Mouse (Mus musculus): Measurements from ENCODE around the gene Lrp5. TPM values are rescaled to one million over a fixed set of nuclear protein-coding genes. Genes with fewer than 3 reads are reported as not detected.

The Lrp5 gene
- polyA plus RNA-seq, 1 experiment from 2014 or later = 1.4 TPM

DNA sequence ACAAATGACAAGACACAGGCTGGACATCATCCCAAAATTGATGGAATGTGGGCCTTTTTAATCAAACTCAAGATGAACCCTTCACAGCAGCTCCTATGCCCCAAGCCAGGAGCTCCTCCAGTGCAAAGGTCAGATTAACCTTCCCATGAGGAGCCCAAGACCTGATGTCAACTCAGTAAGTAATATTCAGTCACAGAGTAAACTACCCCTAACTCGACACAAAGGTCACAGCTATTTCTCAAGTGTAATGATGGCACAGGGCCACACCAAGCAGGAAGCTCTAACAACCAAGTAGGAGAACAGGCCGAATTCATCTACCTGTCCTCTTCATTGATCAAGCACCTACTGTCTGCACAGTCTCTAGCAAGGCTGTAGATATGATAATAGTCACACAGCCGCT is 35.9 kb downstream of the Lrp5 start:
- Histone ChIP-seq H3K9me3 (no peaks in the 10 kb centered on the region), H3K4me1 (replicated peaks) (no peaks in the 10 kb centered on the region), H3K9ac (no peak overlapping the region), H3K4me2 (no peak overlapping the region), H3K27me3 (no peaks in the 10 kb centered on the region), H3K4me3 (no peak overlapping the region), H3K36me3 (0 out of 2 replicates have a peak, but pooled peaks cover 9% of the 10 kb centered on the region), H3K27ac (replicated peaks) (no peak overlapping the region)
- 94% methylated on average over 3 of the region's 3 CpGs for WGBS
- ATAC-seq (ENCODE audit: low FRiP score, low read depth) = no peak

DNA sequence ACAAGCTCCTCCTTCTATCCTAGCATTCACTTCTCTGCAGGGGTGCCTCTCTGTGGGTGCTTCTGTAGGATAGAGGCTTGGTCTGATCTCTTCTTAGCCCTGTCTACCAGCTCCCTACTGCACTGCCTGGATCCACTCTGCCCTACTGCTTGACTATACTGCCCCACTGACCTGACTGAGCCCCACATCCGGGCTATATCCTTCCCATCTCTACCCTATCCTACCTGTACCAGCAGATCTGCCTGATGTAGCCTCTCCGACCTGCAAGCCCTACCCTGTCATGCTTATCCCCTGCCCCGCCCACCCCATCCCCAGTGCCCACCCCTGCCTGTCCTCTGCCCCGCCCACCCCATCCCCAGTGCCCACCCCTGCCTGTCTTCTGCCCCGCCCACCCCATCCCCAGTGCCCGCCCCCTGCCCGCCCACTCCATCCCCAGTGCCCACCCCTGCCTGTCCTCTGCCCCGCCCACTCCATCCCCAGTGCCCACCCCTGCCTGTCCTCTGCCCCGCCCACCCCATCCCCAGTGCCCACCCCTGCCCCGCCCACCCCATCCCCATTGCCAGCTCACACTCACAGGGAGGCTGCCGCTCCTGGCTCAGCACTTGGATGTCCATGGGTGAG is 37.4 kb downstream of the Lrp5 start:
- no peak for ATAC-seq (ENCODE audit: low FRiP score, low read depth)

DNA sequence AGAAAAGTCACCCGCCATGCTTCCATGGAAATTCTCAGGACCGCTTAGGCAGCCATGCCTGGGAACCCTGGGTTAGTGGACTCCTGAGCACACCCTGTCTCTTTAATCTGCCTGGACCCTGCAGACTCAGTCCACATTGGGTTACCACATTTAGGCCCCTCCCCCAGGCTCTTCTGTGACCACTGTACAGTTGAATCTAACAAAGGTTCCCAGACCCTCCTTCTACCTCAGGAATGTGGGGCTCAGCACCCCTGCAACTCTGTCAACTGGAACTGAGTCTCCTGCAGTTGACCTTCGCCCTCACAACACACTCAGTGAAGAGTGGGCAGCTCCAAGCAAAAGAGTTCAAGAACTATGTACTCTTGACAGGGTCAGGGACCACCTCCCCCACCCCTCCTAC is 38.4 kb downstream of the Lrp5 start:
- H3K36me3 ChIP-seq = 0 out of 2 replicates have a peak, but pooled peaks cover 9% of the 10 kb centered on the region
- no peak overlapping the region for H3K9ac ChIP-seq
- H3K27ac ChIP-seq (replicated peaks) = no peak overlapping the region
- no peak overlapping the region for H3K4me2 ChIP-seq
- H3K4me3 ChIP-seq = no peak overlapping the region
- H3K27me3 ChIP-seq = no peaks in the 10 kb centered on the region
- 95% methylated on average over 3 of the region's 3 CpGs for WGBS
- H3K9me3 ChIP-seq = no peaks in the 10 kb centered on the region
- ATAC-seq (ENCODE audit: low FRiP score, low read depth) = no peak
- H3K4me1 ChIP-seq (replicated peaks) = no peaks in the 10 kb centered on the region

More for the DNA sequence above, 37.4 kb downstream of the Lrp5 start:
- Histone ChIP-seq H3K27me3 (no peaks in the 10 kb centered on the region), H3K4me3 (no peak overlapping the region), H3K4me1 (replicated peaks) (no peaks in the 10 kb centered on the region), H3K9ac (no peak overlapping the region), H3K4me2 (no peak overlapping the region), H3K9me3 (no peaks in the 10 kb centered on the region), H3K36me3 (0 out of 2 replicates have a peak, but pooled peaks cover 9% of the 10 kb centered on the region), H3K27ac (replicated peaks) (no peak overlapping the region)
- WGBS = 60% methylated on average over 7 of the region's 11 CpGs

DNA sequence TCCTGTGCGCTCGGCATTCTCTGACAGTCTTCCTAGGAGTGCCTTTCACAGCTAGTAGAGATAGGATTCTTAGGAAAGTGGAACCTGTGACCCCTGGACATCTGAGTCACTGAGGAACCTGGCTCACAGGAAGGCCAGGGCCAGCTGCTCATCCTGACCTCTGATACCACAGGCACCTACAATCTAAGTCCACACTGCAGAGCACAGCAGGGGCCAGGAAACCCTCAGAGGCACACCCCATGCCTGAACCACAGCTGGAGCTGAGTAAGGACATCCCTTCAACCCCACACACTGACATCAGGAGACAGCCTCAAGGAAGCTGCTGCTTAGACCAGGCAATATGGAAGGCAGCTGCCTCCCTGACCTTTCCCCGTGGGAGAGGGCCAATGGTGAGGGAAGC is 40.6 kb downstream of the Lrp5 start:
- H3K9me3 ChIP-seq = no peaks in the 10 kb centered on the region
- no peaks in the 10 kb centered on the region for H3K36me3 ChIP-seq
- H3K4me3 ChIP-seq = no peak overlapping the region
- H3K4me2 ChIP-seq = no peak overlapping the region
- no peak overlapping the region for H3K9ac ChIP-seq
- no peaks in the 10 kb centered on the region for H3K27me3 ChIP-seq
- ATAC-seq (ENCODE audit: low FRiP score, low read depth) = no peak
- WGBS = 87% methylated on average over 3 of the region's 3 CpGs
- peaks cover 20% of the 10 kb centered on the region for H3K4me1 ChIP-seq (replicated peaks)
- H3K27ac ChIP-seq (replicated peaks) = no peak overlapping the region

DNA sequence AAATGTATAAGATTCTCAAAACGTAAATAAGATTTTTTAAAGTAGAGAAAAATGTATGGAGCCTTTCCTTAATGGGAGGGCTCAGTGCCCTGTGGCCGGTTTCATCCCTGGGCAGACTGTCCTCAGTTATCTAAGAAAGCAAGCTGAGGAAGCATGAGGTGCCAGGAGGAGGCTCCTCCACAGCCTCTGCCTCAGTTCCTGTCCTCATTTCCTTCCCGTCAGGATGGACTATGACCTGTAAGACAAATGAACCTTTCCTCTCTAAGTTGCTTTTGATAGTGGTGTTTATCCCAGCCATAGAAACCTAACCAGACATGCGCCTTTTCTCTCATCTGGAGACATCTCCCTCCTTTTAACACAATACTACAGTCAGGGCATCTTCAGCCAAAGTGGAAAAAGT is 41.0 kb downstream of the Lrp5 start:
- Histone ChIP-seq H3K27me3 (no peaks in the 10 kb centered on the region), H3K36me3 (no peaks in the 10 kb centered on the region), H3K27ac (replicated peaks) (no peak overlapping the region), H3K9me3 (no peaks in the 10 kb centered on the region), H3K4me1 (replicated peaks) (peaks cover 21% of the 10 kb centered on the region), H3K4me3 (no peak overlapping the region), H3K9ac (no peak overlapping the region), H3K4me2 (no peak overlapping the region)
- WGBS = 88% methylated on average over 4 of the region's 4 CpGs
- no peak for ATAC-seq (ENCODE audit: low FRiP score, low read depth)

DNA sequence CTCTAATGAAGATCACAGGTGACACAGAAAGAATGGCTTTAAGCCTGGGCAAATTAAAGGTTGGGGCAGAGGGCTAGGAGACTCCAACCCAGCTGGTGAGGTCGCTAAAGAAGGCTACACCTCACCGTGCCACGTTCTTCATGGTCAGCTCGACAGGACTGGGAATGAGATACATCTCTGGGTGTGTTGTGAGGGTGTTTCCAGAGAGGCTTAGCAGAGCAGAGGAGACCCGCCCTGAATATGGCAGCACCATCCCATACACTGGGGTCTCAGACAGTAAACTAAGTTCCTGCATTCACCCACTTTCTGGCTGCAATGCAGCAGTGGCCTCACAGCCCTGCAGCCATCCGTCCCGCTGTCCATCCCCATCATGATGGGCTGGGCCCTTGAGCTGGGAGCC is 46.8 kb downstream of the Lrp5 start:
- WGBS = 92% methylated on average over 7 of the region's 7 CpGs
- peaks cover 31% of the 10 kb centered on the region for H3K4me1 ChIP-seq (replicated peaks)

DNA sequence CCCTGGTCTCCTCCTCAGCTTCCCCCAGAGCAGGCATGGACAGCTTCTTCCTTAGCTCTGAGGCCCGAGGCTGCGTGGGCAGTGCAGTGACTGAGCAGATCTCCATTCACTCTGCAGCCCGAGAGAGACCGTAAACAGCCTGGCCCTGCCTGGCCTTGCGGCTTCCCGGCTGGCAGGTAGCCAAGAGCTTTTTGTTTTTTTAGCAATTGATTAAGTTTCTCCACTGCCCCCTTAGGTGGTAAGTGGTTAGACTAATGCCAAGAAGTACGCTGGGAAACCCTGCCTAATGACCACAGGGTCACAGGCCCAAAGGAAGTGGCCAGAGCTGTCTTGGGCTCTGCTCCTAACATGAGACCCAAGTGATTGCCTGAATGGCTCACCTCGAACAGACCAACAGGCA is 47.7 kb downstream of the Lrp5 start:
- peaks cover 31% of the 10 kb centered on the region for H3K4me1 ChIP-seq (replicated peaks)
- WGBS = 38% methylated on average over 8 of the region's 8 CpGs
- H3K27ac ChIP-seq (replicated peaks) = 0 out of 2 replicates have a peak overlapping the region, but pooled peaks have one; percentile 15
- H3K9me3 ChIP-seq = no peaks in the 10 kb centered on the region
- H3K36me3 ChIP-seq = no peaks in the 10 kb centered on the region
- H3K4me2 ChIP-seq = no peak overlapping the region
- no peaks in the 10 kb centered on the region for H3K27me3 ChIP-seq
- no peak overlapping the region for H3K4me3 ChIP-seq
- no peak overlapping the region for H3K9ac ChIP-seq
- 0 out of 2 replicates have a peak, but pooled peaks have one; percentile 58 for ATAC-seq (ENCODE audit: low FRiP score, low read depth)

More for the DNA sequence above, 46.8 kb downstream of the Lrp5 start:
- H3K9ac ChIP-seq = no peak overlapping the region
- H3K36me3 ChIP-seq = no peaks in the 10 kb centered on the region
- no peak overlapping the region for H3K4me2 ChIP-seq
- H3K27ac ChIP-seq (replicated peaks) = no peak overlapping the region
- H3K27me3 ChIP-seq = no peaks in the 10 kb centered on the region
- no peak overlapping the region for H3K4me3 ChIP-seq
- ATAC-seq (ENCODE audit: low FRiP score, low read depth) = no peak
- H3K9me3 ChIP-seq = no peaks in the 10 kb centered on the region

DNA sequence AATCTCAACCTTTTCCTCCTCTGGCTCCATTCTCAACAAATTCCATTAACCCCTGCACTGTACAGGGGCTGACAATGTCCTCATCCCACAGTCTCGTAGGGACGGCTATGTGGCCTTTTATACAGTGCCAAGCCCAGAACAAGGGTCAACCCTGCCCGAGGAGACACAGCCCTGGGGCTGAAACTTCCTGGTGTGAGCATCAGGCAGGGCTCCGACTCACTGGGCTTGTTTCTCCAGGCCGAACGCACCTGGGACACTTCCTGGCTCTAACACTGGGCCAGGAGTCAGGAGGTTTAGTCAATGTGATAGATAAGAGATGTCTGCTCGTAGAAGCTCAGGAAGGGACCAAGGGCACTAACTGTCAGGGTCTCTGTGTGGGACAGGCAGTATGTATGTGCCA is 54.3 kb downstream of the Lrp5 start:
- no peaks in the 10 kb centered on the region for H3K4me1 ChIP-seq (replicated peaks)
- WGBS = 89% methylated on average over 7 of the region's 7 CpGs
- H3K9me3 ChIP-seq = no peaks in the 10 kb centered on the region
- no peak overlapping the region for H3K4me3 ChIP-seq
- no peak for ATAC-seq (ENCODE audit: low FRiP score, low read depth)
- no peaks in the 10 kb centered on the region for H3K36me3 ChIP-seq
- H3K4me2 ChIP-seq = no peak overlapping the region
- H3K27me3 ChIP-seq = no peaks in the 10 kb centered on the region
- H3K27ac ChIP-seq (replicated peaks) = no peak overlapping the region
- H3K9ac ChIP-seq = no peak overlapping the region

DNA sequence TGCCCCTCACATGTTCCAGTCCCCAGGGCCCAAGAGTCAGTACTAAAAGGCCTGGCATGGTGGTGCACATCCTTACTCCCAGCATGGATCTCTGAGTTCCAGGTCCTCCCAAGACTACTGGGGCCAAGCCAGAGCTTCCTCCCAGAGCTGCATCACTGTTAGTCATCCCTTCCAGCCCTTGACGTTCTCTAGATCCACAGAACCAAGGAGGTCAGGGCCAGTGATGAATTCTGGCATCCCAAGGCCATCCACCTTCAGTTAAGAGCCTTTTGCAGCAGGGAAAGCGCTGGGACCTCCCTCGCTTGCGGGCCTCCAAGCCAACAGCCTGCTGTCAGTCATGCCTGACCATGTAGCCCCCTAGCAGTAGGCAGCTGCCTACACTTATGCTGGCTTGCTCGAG is 54.9 kb downstream of the Lrp5 start:
- H3K9me3 ChIP-seq = no peaks in the 10 kb centered on the region
- no peaks in the 10 kb centered on the region for H3K36me3 ChIP-seq
- H3K27me3 ChIP-seq = no peaks in the 10 kb centered on the region
- H3K4me2 ChIP-seq = no peak overlapping the region
- ATAC-seq (ENCODE audit: low FRiP score, low read depth) = no peak
- no peak overlapping the region for H3K4me3 ChIP-seq
- WGBS = 89% methylated on average over 5 of the region's 5 CpGs
- no peaks in the 10 kb centered on the region for H3K4me1 ChIP-seq (replicated peaks)
- H3K27ac ChIP-seq (replicated peaks) = no peak overlapping the region
- no peak overlapping the region for H3K9ac ChIP-seq

DNA sequence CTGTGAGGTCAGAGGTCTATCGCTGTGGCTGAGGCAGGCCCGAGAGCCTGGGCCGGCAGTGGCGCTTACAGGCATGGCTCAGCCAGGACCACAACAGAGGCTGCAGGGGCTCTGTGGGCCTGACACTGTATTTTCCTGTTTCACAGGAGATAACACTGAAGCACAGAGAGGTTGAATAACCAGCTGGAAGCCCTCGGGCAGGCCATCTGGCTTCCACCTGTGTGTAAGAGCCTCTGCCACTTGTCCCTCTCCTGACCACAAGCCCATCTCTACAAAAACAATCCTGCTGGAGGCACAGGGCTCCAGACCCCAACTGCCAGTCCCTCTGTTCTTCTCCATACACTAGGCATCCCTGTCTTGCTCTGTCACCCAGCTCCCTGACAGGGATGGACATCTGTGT is 55.9 kb downstream of the Lrp5 start:
- no peaks in the 10 kb centered on the region for H3K9me3 ChIP-seq

DNA sequence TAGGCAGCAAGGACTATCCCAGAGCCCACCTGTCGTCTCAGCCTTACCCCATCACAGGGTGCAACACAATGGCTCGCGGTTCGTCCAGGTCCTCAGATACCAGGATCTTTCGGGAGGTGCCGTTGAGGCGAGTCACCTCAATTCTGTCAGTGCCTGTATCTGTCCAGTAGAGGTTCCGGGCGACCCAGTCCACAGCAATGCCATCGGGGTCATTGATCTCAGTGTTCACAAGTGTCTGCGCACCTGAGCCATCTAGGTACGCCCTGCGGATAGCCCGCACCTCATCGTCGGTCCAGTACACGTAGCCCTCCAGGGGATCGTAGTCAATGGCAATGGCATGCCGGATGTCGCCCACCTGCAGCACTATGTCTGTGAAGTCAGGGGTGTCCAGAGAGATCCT is 56.3 kb downstream of the Lrp5 start:
- 95% methylated on average over 20 of the region's 20 CpGs for WGBS
- Histone ChIP-seq H3K36me3 (no peaks in the 10 kb centered on the region), H3K4me2 (no peak overlapping the region), H3K9ac (no peak overlapping the region), H3K27ac (replicated peaks) (no peak overlapping the region), H3K4me3 (no peak overlapping the region), H3K27me3 (no peaks in the 10 kb centered on the region), H3K9me3 (no peaks in the 10 kb centered on the region), H3K4me1 (replicated peaks) (no peaks in the 10 kb centered on the region)
- no peak for ATAC-seq (ENCODE audit: low FRiP score, low read depth)

More for the DNA sequence above, 55.9 kb downstream of the Lrp5 start:
- Histone ChIP-seq H3K4me1 (replicated peaks) (no peaks in the 10 kb centered on the region), H3K9ac (no peak overlapping the region), H3K27me3 (no peaks in the 10 kb centered on the region), H3K36me3 (no peaks in the 10 kb centered on the region), H3K27ac (replicated peaks) (no peak overlapping the region), H3K4me2 (no peak overlapping the region), H3K4me3 (no peak overlapping the region)
- no peak for ATAC-seq (ENCODE audit: low FRiP score, low read depth)
- 74% methylated on average over 5 of the region's 5 CpGs for whole genome bisulfite sequencing

DNA sequence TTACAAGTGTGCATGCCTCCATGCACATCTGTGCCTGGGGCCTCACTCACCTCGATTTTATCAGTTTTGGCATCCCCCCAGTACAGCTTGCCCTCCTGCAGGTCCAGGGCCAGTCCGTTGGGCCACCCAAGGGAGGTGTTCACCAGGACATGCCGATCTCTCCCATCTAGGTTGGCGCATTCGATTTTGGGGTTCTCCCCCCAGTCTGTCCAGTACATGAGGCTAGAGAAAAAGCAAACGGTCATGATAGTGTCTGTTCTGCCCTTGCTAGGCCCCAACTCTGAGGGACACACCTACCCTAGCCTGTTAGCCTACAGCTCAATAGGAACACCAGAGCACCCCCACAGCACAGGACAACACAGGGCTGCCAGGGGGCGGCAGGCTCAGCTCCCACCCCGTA is 58.1 kb downstream of the Lrp5 start:
- Histone ChIP-seq H3K27ac (replicated peaks) (no peak overlapping the region), H3K36me3 (no peaks in the 10 kb centered on the region), H3K9me3 (no peaks in the 10 kb centered on the region), H3K4me2 (no peak overlapping the region), H3K4me3 (no peak overlapping the region), H3K27me3 (no peaks in the 10 kb centered on the region), H3K4me1 (replicated peaks) (no peaks in the 10 kb centered on the region), H3K9ac (no peak overlapping the region)
- whole genome bisulfite sequencing = 88% methylated on average over 8 of the region's 8 CpGs
- ATAC-seq (ENCODE audit: low FRiP score, low read depth) = no peak

DNA sequence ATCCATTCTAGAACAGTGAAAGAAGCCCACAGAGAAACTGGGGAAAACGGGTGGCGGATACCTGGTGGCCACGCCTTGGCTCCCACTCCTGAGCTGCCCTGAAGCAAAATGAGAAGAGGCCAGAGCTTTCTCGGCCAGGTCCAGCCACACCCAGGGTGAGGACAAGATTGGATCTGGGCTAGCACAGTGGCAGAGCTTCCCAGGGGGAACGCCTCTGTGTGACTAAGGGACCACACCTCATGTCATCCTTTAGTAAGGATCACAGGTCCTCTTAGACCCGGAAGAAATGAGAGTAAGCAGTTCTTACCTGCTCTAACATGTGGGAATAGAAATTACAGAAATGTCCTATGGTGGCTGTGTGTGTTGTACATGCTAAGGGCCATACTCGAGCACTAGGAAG is 61.3 kb downstream of the Lrp5 start:
- Histone ChIP-seq H3K4me2 (no peak overlapping the region), H3K36me3 (peaks cover under 1% of the 10 kb centered on the region; the same call in 1 of the 2 replicates), H3K9me3 (no peaks in the 10 kb centered on the region), H3K27ac (replicated peaks) (no peak overlapping the region), H3K27me3 (no peaks in the 10 kb centered on the region), H3K9ac (no peak overlapping the region), H3K4me3 (no peak overlapping the region), H3K4me1 (replicated peaks) (no peaks in the 10 kb centered on the region)
- no peak for ATAC-seq (ENCODE audit: low FRiP score, low read depth)
- WGBS = 95% methylated on average over 7 of the region's 7 CpGs
